In genomic region chr12:16171636-16172035, GRCm38 (mm10) we compare ENCODE assay signal across 13 mouse cellular contexts.
"Had no signal": no experiment of that assay in that cellular context is flagged by ENCODE, and none has a peak within 500 bp of the region (broad histone marks: within the 10 kb centered on the region; RNA-seq: fewer than 3 reads in every experiment).

No protein-coding gene starts in this region.

- H3K9ac ChIP-seq: limb, embryonic 13.5 days; liver, embryonic 14.5 days; midbrain, embryonic 15.5 days; neural tube, embryonic 13.5 days had no signal

- H3K4me2 ChIP-seq: limb, embryonic 13.5 days; midbrain, embryonic 11.5 days; midbrain, embryonic 15.5 days; neural tube, embryonic 13.5 days had no signal

- H3K9me3 ChIP-seq: limb, embryonic 13.5 days; midbrain, embryonic 15.5 days; neural tube, embryonic 13.5 days had no signal

- H3K27ac ChIP-seq: limb, embryonic 13.5 days; liver, embryonic 14.5 days; macrophage; midbrain, embryonic 15.5 days; neural tube, embryonic 13.5 days had no signal

- H3K4me1 ChIP-seq: midbrain, embryonic 15.5 days; neural tube, embryonic 13.5 days had no signal

- H3K27me3 ChIP-seq: limb, embryonic 13.5 days; megakaryocyte, embryonic 14.5 days; midbrain, embryonic 15.5 days; neural tube, embryonic 13.5 days had no signal

- H3K36me3 ChIP-seq: limb, embryonic 13.5 days; midbrain, embryonic 15.5 days; neural tube, embryonic 13.5 days had no signal

- ATAC-seq: midbrain, embryonic 15.5 days had no signal

- DNase-seq: kidney, postnatal 14 days; left cerebral cortex, postnatal 4 days; lung, adult 18-20 months; retina, postnatal 1 day; right cerebral cortex, postnatal 14 days; thymus, postnatal 36 days had no signal

- H3K4me3 ChIP-seq: limb, embryonic 13.5 days; megakaryocyte, embryonic 14.5 days; midbrain, embryonic 15.5 days; neural tube, embryonic 13.5 days had no signal
